Mouse (Mus musculus) granulocyte monocyte progenitor cell, adult 5-6 weeks (primary cell): ENCODE data around the gene Zdhhc14. TPM values are rescaled to one million over a fixed set of nuclear protein-coding genes. Genes with fewer than 3 reads are reported as not detected.

Experiments
- ATAC-seq: replicated peaks from 2 replicates; pipeline ENCODE4 v1.8.0; 2016; ENCODE audit warnings: mild to moderate bottlenecking, moderate TSS enrichment, inconsistent platforms; ENCODE audit not compliant: poor library complexity, severe bottlenecking
- total RNA-seq, 2 experiments: library from RNA; stranded (forward) in 1 of 2; stranded (reverse) in 1 of 2; fragments of 200-712, 200-1000 nt in 1 of 2; fragments of >200 nt in 1 of 2; fragmentation: Nextera tagmentation in 1 of 2; gene quantifications; 2 replicates each; pipeline ENCODE4 v1.2.3; 2014 to 2017

The Zdhhc14 gene
- total RNA-seq, 2 experiments from 2014 or later: 1.4 to 3.4 TPM

DNA sequence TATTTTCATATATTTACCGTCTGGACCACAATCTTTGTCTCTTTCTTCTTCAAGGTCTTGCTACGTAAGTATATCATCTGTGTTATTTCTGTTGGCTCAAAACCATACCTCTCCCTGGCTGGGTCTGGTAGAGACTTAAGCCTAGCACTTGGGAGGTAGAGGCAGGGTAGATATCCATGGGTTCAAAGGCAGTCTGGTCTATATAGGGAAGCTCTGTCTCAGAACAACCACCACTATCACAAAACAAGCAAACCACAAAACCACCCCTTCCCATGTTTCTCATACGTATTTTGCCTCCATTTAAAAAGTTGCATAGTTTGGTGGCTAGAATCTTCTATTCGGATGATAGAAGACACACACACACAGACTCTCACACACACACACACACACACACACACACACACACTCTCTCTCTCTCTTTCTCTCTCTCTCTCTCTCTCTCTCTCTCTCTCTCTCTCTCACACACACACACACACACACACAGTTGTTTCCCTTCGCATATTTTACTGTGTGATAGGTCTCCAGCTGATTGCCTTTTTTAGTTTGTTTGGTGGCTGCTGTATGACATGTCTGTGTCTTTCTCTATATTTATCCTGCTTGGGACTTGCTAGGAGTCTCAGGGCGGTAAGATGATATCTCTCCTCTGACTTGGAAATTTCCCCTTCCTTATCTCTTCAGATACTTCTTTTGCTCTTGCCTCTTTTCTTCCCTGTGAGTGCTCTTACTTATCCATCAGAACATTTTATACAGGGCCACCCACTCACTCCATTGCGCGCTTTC, 11.8 kb downstream of the Zdhhc14 start:
- no peak for ATAC-seq

DNA sequence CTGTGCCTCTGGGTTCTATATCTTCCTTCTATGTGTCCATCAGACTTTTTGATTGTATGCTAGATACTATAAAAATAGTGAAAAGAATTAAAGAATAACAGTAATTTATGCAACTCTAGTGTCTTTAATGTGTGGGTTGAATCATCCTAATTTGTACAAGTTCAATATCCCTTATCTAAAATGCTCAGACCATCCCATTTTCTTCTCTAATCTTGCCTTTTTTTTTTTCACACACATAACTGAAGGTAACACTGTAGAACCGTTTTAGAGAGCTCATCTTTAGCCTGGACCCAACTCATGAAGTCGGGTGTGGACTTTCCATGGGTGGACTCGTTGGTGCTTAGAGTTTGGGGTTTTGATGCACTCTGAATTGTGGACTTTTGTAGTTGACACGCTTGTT, 12.6 kb downstream of the Zdhhc14 start:
- no peak for ATAC-seq

GRCm38 (mm10) chr17:5506553-5506952, 14.2 kb downstream of the Zdhhc14 start:
- no peak for ATAC-seq

DNA sequence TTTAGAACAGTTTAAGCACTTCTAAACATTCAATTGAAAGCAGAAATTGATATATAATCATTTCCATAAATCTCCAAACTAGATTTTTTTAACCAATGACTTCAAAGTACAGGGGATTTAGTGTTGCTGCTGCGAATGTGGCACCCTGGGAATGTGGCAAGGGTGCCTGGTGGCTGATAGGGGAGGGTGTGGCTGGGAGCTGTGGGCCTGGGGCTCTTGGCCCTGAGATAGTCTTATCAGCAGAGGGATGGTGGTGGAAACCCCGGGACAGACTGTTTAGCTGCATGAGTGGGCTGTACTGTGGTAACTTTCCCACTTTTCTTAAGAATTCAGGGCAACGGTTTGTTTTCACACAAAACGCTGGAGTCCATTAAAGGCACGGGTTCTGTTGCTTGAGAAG, 14.6 kb downstream of the Zdhhc14 start:
- ATAC-seq: no peak

GRCm38 (mm10) chr17:5508030-5508429, 15.7 kb downstream of the Zdhhc14 start:
- no peak for ATAC-seq

DNA sequence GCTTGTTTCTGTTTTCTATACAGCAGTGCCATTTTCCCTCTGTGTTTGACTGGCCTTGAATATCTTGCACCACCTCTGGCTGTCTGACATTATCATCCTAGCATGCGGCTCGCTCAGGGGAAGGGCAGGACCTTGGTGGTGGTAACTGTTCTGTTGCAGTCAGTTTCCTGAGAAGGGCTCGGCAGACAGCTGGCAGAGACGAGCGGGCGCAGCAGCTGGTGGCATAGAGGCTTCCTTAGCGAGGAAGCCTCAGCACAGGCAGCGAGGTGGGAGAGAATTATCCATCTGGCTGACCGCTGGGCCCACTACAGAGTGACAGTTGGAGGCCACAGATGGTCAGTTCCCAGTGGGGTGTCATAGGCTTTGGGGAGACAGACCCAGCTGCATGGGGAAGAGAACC, 18.2 kb downstream of the Zdhhc14 start:
- ATAC-seq: no peak

DNA sequence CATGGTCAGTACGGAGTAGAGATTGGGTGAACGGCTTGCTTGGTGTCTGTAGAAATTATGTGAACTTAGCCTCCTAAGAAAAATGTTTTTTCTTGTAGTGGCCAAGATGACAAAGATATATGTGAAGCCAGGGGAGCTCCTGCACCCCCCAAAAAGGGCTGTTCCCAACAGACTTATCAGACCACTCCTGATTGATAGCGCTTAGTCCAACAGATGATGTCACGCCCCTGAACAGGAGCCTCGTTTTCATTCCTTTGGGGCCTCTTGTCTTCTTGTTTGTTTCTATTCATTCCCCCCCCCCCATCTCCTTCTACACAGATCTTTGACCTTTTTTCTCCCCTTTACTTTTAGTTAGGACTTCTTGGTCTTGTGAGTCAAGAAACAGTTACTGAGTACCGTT, 19.4 kb downstream of the Zdhhc14 start:
- ATAC-seq: no peak

DNA sequence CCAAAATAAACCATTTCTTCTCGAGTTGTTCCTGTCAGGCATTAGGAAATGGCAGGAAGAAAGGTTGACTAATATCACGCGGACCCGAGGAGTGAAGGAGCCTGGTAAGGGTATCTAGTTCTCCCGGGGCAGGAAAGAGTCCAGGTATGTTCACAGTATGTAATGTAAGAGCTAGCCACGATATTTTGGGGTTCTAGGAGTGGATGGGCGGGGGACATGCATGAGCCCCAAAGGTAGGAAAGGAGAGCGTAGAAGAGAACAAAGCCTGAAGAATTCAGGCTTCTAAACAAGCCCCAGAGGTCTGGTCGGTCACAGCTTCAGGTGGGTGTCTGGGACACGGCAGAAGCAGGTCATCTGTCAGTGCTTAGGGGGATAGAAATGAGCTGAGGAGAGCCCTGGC, 27.1 kb downstream of the Zdhhc14 start:
- no peak for ATAC-seq

DNA sequence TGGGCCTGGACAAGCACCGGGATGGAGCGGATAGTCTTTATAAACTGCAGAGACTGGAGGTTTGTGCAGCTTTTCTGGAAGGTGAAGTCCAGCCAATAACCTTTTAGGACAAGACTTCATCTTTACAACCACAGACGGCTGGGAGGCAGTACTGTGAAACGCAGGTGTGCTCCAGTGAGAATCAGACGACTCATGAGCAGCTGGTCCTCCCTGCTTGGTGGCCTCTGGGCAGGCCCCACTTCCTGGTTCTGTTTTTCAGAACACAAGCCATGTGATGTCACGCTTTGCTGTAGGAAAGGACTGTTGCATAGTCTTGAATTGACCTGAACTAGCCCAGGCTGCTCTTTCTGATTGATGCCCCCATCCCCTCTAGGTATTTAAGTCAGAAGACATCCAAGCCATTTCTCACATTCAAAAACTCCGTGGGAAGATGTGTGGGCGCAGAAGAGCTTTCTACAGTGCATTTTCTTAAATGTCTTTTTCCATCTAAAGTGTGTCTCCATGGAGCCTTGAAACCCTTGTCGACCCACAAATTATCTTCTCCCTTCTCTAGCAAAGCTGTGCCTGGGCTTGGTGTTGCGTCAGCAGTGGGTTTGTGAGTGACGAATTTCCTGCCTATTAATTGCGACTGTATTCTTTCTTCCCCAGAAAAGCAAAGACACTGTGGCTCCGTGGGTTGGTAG, 27.7 kb downstream of the Zdhhc14 start:
- peak; percentile 37; the same call in 1 of the 2 replicates for ATAC-seq

GRCm38 (mm10) chr17:5521532-5521931, 29.2 kb downstream of the Zdhhc14 start:
- ATAC-seq: peak; percentile 20; the same call in 1 of the 2 replicates

DNA sequence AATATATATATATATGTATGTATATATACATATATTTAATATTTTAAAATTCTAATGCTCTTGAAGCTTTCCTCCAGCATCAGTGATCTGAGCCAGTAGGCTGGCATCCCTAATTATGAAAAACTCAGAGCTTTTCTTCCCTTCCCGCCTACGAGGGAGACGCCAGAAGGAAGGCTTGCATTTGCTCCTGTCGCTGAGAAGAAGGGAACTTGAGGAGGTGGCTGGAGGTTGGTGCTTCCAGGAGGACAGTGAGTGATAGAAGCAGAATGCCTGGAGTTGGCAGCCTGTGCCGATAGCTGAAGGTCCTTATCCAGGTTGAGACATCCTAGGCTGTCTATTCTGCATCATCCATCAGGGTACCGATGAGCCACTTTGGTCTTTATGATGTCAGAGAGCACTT, 37.2 kb downstream of the Zdhhc14 start:
- ATAC-seq: no peak

- no peak for ATAC-seq
Measured at GRCm38 (mm10) chr17:5532816-5533215, 40.5 kb downstream of the Zdhhc14 start.

DNA sequence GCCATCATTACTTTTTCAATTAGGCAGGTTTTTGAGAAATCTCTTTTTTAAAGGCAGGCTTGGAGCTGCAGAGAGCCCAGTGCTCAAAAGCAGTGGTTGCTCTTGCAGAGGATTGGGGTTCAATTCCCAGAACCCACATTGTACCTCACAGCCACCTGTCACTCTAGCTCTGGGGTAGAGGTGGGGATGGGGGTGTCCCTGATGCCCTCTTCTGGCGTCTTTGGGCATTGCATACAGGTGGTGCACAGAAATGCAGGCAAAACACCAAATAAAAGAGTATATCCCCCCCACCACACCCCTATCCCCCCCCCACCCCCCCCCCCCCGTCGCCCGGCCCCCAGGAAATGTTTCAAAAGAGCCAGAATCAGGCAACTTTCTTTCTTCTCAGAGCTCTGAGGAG, 43.0 kb downstream of the Zdhhc14 start:
- peak; percentile 66 for ATAC-seq

DNA sequence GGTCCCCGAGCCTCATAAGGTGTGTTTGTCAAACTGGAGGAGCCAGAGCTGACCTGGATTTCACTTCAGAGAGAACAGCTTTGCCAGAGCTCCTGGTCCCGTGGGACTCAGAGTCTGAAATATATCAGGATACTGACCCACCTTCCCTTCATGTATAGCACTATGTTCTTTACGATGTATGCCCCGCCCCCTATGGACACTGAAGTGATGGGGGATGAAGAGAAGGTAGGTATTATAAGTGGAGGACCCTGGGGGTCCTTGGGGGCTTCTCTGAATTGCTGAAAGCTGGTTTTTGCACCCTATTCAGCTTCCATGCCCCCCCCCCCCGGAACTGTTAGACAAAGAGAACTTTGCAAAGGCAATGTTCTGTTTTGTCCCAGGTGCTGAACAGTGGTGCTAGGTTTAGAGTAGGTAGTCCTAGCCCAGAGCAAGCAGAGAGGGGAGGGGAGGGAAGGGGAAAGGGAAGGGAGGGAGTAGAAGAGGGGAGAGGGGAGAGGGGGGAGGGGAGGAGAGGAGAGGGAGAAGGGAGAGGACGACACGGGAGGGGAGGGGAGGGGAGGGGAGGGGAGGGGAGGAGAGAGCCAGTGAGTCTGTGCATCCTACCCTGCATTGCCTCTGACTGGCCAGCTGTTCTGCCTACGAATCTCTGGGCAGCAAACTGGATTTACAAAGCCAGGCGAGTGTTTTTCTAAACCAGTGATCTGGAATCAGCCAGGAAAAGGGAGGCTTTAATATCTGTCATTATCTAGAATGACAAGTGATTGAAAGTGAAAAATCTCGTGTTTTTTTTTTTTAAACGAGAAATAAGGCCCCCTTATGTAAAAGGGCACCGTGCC, 44.1 kb downstream of the Zdhhc14 start:
- no peak for ATAC-seq

DNA sequence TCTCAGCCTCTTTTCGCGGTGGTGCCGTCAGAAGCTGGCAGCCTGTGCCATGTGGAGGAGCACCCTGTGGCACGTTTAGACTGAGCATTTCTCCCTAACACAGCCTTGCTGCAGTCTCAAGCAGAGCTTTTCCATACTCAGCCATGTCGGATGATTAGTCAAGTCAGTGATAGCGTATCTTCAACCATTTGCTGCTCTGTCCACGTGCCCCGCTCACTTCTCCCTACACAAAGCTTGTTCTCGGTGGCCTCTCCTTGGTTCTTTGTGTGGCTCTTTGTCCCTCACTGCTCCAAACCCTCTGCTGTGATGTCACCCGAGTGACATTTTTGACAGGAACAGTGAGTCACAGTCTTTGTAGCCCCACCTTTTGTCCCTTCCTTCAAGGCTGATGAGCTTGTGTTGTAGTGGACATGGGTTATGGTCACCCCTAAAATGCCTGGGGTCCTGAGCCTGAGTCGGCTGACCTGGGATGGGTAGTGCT, 44.8 kb downstream of the Zdhhc14 start:
- no peak; the same call in 1 of the 2 replicates for ATAC-seq

- ATAC-seq: no peak
Measured at GRCm38 (mm10) chr17:5542177-5542576, 49.8 kb downstream of the Zdhhc14 start.

DNA sequence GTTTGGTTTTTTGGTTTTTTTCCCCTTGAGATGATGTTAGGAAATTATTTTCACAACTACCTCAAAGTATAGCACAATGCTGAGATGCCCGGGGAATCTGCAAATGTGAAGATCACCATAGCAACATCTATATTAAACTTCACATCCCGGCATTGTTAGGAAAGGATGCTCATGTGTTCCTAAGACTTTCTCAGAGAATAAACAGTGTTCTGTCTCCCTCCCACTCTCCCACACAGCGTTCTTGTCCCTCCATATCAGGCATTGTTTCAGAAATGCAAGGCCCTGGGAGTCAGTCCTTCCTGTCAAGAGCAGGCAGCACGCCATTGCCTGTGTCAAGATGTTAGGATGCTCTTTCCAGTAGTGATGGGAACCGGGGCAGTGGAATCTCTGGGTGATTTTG, 51.7 kb downstream of the Zdhhc14 start:
- ATAC-seq: no peak

DNA sequence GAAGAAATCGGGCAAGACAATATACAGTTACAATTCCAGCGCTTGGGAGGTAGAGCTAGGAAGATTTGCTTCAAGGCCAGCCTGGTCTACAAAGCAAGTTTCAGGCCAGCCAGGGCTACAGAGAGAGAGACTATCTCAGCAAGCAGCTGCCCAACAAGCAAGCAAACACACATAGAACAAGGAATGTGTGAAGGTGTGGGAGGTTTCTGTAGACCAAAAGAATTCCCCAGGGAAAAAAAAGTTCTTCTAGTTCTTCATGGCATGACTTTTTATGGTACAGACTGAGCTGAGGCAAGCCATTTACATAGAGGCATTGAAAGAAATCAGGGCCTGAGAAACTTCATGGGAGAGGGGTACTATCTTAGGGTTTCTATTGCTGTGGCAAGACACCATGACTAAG, 52.7 kb downstream of the Zdhhc14 start:
- no peak for ATAC-seq

GRCm38 (mm10) chr17:5548546-5548945, 56.2 kb downstream of the Zdhhc14 start:
- no peak for ATAC-seq

- ATAC-seq: no peak
Measured at GRCm38 (mm10) chr17:5549460-5549859, 57.1 kb downstream of the Zdhhc14 start.

DNA sequence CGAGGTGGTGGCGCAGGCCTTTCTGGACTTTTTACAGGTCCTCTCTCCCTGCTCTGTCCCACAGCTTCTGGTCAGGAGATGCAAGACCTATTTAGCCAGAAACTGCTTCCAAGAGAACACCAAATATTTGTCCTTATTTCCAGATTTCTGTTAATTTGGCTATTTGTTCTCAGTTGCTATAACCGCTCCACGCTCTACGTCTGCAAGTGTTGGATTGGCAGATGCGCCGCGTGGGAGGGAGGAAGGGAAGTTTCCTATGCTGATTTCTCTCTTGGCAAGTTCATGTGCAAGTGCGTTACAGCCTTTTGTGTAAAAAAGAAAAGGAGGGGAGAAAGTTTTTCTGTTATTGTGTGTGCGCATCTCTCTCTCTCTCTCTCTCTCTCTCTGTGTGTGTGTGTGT, 58.1 kb downstream of the Zdhhc14 start:
- ATAC-seq: no peak
